Mouse (Mus musculus): ENCODE data around the gene Kat2a.

- no peak for TF ChIP-seq CTCF (IDR thresholded peaks at IDR 0.05; ENCODE audit: low read depth)
- TF ChIP-seq EP300 (optimal IDR thresholded peaks at IDR 0.05) = no peak
Measured at GRCm38 (mm10) chr11:100656458-100656857, 55.8 kb downstream of the Kat2a start.

Measured in stomach, postnatal 0 days (tissue).